Mouse (Mus musculus) midbrain, postnatal 0 days (tissue): ENCODE measurements around the gene Nfatc3. TPM values are rescaled to one million over a fixed set of nuclear protein-coding genes. Genes with fewer than 3 reads are reported as not detected.
A peak's percentile ranks its signal among the peaks of the same experiment; 100 is the strongest.

Experiments
- ATAC-seq: fragments of 200-750 bp; cut with Nextera tagmentation; 2 replicates; pipeline ENCODE4 v1.8.0; 2017; ENCODE audit warnings: moderate number of reproducible peaks, mild to moderate bottlenecking, moderate TSS enrichment, moderate library complexity; ENCODE audit not compliant: low FRiP score
- DNase-seq: peaks from one replicate; pipeline ENCODE4 v3.0.0-alpha.2; 2015; ENCODE audit warnings: low spot score
- H3K27ac ChIP-seq: fragments of 300-500 bp; sonication (generic); 2 replicates; pipeline ENCODE4 v1.5.1; 2014; ENCODE audit warnings: low read depth, mild to moderate bottlenecking, low read length, mixed read lengths
- H3K27me3 ChIP-seq: fragments of 300-500 bp; sonication (generic); 2 replicates; pipeline ENCODE4 v1.6.1; 2014; ENCODE audit warnings: low read length, control low read depth, mixed read lengths; ENCODE audit not compliant: insufficient read depth
- H3K36me3 ChIP-seq: fragments of 300-500 bp; sonication (generic); 2 replicates; pipeline ENCODE4 v1.6.1; 2014; ENCODE audit warnings: low read length, control low read depth, mixed read lengths; ENCODE audit not compliant: insufficient read depth
- H3K4me1 ChIP-seq: fragments of 300-500 bp; sonication (generic); 2 replicates; pipeline ENCODE4 v1.6.1; 2014; ENCODE audit warnings: mild to moderate bottlenecking, control low read depth, antibody characterized with exemption, low read length, mixed read lengths; ENCODE audit not compliant: insufficient read depth
- H3K4me2 ChIP-seq: fragments of 300-500 bp; sonication (generic); 2 replicates; pipeline ENCODE4 v1.6.1; 2014; ENCODE audit warnings: low read depth, mild to moderate bottlenecking, low read length, mixed read lengths; ENCODE audit not compliant: poor library complexity, severe bottlenecking
- H3K4me3 ChIP-seq: fragments of 300-500 bp; sonication (generic); 2 replicates; pipeline ENCODE4 v1.5.1; 2014; ENCODE audit warnings: low read depth, mild to moderate bottlenecking, low read length, moderate library complexity
- H3K9ac ChIP-seq: fragments of 300-500 bp; sonication (generic); replicated peaks from 2 replicates; pipeline ENCODE4 v1.6.1; 2014; ENCODE audit warnings: mild to moderate bottlenecking, low read length, moderate library complexity, mixed read lengths; ENCODE audit not compliant: poor library complexity, severe bottlenecking
- H3K9me3 ChIP-seq: fragments of 300-500 bp; sonication (generic); 2 replicates; pipeline ENCODE4 v1.6.1; 2016; ENCODE audit warnings: low read length, control low read depth
- CTCF ChIP-seq: IDR thresholded peaks from 2 replicates; pipeline ENCODE4 v1.5.1; 2016; ENCODE audit warnings: antibody characterized with exemption, mild to moderate bottlenecking
- WGBS: fragments of 180-500 bp; shearing (Covaris S2); extraction: QIAGEN DNeasy Blood & Tissue Kit; methylation state at CpG from one replicate; pipeline ENCODE4 v1.1.7; 2014; 5-methylcytosine and 5-hydroxymethylcytosine counted together
- polyA plus RNA-seq: library from polyadenylated mRNA; unstranded; fragments of >200 nt; fragmentation: Nextera tagmentation; extraction: Ambion mirVana; gene quantifications from 2 replicates; pipeline ENCODE4 v1.2.1, GENCODE M21; 2015
- total RNA-seq: library from RNA; depleted of rRNA; stranded (reverse); fragments of >200 nt; gene quantifications from 2 replicates; pipeline ENCODE4 v1.2.3, GENCODE M21; 2014

Nfatc3 gene
- total and polyA plus RNA-seq, 2 experiments from 2014 or later = 2.7 to 18.0 TPM

DNA sequence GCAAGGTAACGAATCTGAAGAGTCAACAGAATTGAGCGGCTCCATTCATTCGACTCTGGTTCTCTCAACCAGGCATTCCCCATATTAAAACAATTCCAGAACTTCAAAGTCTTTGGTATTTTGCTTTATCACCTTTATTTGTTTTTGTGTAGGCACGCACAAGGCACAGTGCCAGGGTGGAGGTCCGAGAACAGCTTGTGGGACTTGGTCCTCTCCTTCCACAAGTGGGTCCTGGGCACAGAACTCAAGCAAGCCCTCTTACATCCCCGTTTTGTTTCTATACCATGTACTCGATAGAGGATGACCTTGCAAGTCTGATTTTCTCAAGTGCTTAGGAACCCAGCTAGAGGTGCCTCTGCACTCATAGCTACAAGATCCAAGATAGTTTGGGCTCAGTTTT lies 80.0 kb downstream of the Nfatc3 start:
- Histone ChIP-seq H3K4me1 (peaks cover 20% of the 10 kb centered on the region; the same call in 1 of the 2 replicates), H3K36me3 (no peaks in the 10 kb centered on the region), H3K9ac (peak overlapping the region; percentile 24), H3K27ac (no peak overlapping the region), H3K4me3 (peak overlapping the region; percentile 46), H3K9me3 (no peaks in the 10 kb centered on the region), H3K27me3 (peaks cover 41% of the 10 kb centered on the region), H3K4me2 (peak overlapping the region; percentile 91)
- DNase-seq (no peak), ATAC-seq (no peak)
- 17% methylated on average over 7 of the region's 7 CpGs for WGBS
- TF ChIP-seq CTCF = no peak

DNA sequence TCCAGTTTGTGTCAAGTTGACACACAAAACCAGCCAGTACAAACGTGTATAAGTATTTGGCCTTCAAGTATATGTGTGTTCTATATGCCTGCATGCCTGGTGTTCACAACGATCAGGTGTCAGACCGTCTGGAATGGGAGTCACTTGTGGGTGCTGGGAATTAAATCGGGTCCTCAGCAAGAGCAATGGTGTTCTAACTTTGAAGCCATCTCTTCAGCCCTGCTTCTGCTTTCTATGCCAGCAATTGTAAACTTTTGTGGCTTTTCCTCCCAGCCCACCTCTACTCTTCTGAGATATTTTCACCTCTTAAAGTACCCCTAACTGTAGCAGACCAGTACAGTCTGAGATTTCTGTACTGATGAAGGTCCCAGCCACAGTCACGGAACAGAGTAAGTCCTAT lies 81.6 kb downstream of the Nfatc3 start:
- 74% methylated on average over 5 of the region's 5 CpGs for WGBS
- Histone ChIP-seq H3K4me1 (peaks cover 20% of the 10 kb centered on the region; the same call in 1 of the 2 replicates), H3K4me2 (no peak overlapping the region), H3K9me3 (no peaks in the 10 kb centered on the region), H3K27me3 (peaks cover 28% of the 10 kb centered on the region), H3K36me3 (no peaks in the 10 kb centered on the region), H3K27ac (no peak overlapping the region), H3K9ac (no peak overlapping the region), H3K4me3 (no peak overlapping the region)
- TF ChIP-seq CTCF = no peak
- no peak for ATAC-seq
- no peak for DNase-seq

DNA sequence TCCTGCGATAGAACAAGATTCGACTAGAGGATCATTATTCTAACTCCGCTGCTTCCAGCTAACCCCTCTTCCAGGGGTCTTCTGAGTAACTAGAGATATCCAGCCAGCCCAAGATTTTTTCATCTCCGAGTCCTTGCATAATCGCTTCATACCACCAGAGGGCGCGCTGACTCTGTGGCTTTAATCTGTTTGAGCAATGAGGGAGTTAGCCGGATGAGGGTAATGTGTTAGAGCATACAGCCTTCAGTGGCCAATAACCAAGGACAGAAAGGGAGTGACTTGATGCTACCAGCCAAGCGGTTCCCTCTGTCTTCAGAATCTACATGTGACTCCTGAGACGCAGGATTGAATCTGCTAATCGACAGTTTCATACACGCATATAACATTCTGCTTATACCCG lies 82.1 kb downstream of the Nfatc3 start:
- Histone ChIP-seq H3K4me3 (no peak overlapping the region), H3K9ac (no peak overlapping the region), H3K27me3 (peaks cover 22% of the 10 kb centered on the region), H3K36me3 (no peaks in the 10 kb centered on the region), H3K9me3 (no peaks in the 10 kb centered on the region), H3K4me1 (peaks cover 17% of the 10 kb centered on the region; the same call in 1 of the 2 replicates), H3K27ac (no peak overlapping the region), H3K4me2 (no peak overlapping the region)
- peak; percentile 45; the same call in 1 of the 2 replicates for ATAC-seq
- WGBS = 12% methylated on average over 13 of the region's 13 CpGs
- peak; percentile 97 for TF ChIP-seq CTCF
- peak; percentile 86 for DNase-seq

DNA sequence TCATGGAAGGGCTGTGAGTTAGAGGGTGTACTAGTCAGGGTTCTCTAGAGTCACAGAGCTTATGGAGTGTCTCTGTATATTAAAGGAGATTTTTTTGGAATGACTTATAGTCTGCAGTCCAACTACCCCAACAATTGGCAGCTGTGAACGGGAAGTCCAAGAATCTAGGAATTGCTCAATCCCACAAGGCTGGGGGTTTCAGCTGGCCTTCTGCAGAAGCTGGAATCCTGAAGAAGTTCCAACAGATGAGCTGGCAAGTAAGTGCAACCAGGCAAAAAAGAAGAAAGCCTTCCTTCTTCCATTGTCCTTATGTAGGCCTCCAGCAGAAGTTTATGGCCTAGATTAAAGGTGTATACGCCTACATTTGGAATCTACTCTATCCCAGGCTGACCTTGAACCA lies 86.7 kb downstream of the Nfatc3 start:
- ATAC-seq (no peak), DNase-seq (no peak)
- WGBS = 94% methylated on average over 2 of the region's 2 CpGs
- H3K9ac ChIP-seq = no peak overlapping the region
- no peak overlapping the region for H3K27ac ChIP-seq
- H3K27me3 ChIP-seq = no peaks in the 10 kb centered on the region
- no peak for TF ChIP-seq CTCF
- H3K4me2 ChIP-seq = no peak overlapping the region
- no peaks in the 10 kb centered on the region for H3K36me3 ChIP-seq
- no peaks in the 10 kb centered on the region for H3K9me3 ChIP-seq
- no peaks in the 10 kb centered on the region for H3K4me1 ChIP-seq
- no peak overlapping the region for H3K4me3 ChIP-seq

DNA sequence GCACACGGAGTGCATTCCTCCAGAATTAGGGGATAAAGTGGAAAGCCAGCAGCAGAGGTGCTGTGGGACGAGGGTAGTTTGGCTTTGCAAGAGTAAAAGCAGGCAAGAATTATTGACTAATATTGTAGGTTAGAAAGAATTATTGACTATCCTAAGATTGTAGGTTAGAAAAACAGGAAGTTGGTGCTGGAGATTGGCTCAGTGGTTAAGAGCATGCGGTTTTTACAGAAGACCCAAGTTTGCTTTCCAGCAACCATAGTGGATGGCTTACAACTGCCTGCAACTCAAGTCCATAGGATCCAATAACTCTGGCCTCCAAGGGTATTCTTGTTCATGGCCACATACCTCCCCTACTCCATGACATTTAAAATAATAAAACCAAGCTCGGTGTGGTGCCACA lies 87.4 kb downstream of the Nfatc3 start:
- Histone ChIP-seq H3K4me2 (no peak overlapping the region), H3K36me3 (no peaks in the 10 kb centered on the region), H3K4me1 (peaks cover 4% of the 10 kb centered on the region; the same call in 1 of the 2 replicates), H3K9ac (no peak overlapping the region), H3K27me3 (no peaks in the 10 kb centered on the region), H3K9me3 (no peaks in the 10 kb centered on the region), H3K4me3 (no peak overlapping the region), H3K27ac (no peak overlapping the region)
- 94% methylated on average over 4 of the region's 4 CpGs for WGBS
- TF ChIP-seq CTCF = no peak
- ATAC-seq = no peak
- DNase-seq = no peak

DNA sequence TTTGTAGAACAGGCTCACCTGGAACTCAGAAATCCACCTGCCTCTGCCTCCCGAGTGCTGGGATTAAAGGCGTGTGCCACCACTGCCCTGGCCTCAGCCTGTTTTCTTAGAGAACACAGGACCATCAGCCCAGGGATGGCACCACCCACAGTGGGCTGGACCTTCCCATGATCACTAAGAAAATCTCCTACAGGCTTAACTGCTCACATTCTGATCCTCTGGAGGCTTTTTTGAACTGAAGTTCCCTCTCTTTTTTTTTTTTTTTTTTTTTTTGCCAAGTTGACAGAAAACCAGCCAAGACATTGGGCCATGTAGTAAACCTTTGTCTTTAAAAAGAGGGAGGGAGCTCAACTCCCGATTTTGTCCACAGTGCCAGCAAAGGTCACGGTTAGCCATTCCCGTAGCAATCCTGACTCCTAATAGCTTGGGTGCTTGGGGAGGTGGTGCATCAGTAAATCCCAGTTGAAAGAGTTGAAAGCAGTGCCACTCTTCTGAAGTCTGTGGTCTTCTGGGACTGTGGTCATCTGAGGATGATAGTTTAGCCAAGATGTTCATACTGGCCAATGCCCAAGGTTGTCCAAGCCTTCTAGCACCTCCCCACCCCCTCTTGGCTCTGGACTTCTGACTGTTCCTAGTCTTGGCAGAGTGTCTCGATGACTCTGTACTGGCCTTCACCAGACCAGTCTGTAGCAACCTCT lies 89.4 kb downstream of the Nfatc3 start:
- no peak for DNase-seq
- WGBS = 85% methylated on average over 6 of the region's 6 CpGs
- ATAC-seq = no peak
- H3K27me3 ChIP-seq = no peaks in the 10 kb centered on the region
- no peak for TF ChIP-seq CTCF
- H3K4me1 ChIP-seq = peaks cover 9% of the 10 kb centered on the region; the same call in 1 of the 2 replicates
- H3K9ac ChIP-seq = no peak overlapping the region
- no peak overlapping the region for H3K27ac ChIP-seq
- no peak overlapping the region for H3K4me3 ChIP-seq
- H3K9me3 ChIP-seq = no peaks in the 10 kb centered on the region
- H3K36me3 ChIP-seq = no peaks in the 10 kb centered on the region
- H3K4me2 ChIP-seq = no peak overlapping the region
